Mouse (Mus musculus) c-Kit-negative CD71-positive TER-119-positive erythroid progenitor cells, embryonic 14.5 days (primary cell): ENCODE results near the gene Pdss2.

Source experiments
- DNase-seq: peaks from one replicate; pipeline ENCODE4 v3.0.0-alpha.2; 2013; ENCODE audit warnings: low read depth, low spot score

Gene Pdss2

DNA sequence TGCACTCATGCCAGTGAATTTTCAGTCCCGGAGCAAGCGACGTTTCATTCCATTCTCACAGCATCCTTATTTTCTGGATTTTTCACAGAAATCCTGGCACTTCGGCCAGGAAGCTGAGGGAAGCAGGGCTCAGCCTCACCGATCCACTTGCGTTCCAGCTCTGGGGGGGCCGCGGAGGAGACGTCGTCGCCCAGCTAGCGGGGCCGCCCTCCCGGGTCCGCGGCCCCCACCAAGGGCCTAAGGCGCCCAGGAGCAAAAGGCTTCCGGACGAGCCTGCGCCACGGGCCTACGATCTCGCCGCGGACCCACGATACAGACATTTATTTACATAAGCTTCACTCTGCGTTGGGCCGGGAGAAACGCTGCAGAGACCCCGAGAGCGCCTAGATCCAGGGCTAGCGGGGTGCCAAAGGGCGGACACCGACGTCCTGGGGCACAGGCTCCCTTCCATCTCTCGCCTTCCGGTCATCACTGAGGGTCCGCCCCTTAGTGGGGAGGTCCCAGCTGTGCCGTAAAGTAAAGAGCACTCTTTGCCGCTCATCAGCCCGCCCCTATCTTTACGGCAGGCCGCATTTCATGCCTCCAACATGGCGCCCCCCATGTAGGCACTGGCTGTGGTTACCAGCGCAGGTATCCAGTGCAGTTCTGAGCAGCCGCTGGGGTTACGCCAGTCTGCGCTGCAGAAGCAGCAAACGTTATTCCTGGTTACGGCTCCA, at the start of gene Pdss2:
TSS of gene Pdss2 (plus strand) at position 577 of the 716 bp plus-strand sequence.
- DNase-seq = peak; percentile 87

DNA sequence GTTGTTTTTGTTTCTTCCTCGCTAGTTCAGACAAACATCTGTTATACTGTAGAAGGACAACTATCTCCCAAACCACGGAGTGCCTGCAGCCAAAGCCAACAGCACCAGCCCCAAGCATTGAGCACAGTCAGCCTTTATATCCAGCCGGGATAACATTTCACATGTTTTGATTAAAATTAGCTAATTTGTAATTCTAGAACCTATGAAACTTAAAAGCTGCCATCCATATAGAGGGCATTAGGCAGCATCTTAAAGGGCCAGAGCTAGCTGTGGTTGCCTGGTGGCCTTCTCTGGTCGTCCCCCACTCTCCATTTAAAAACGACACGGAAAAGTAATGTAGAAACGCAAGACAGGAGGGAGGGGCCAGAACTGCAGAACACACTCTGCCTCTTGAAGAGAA, 49.2 kb upstream of the Pdss2 start:
- no peak for DNase-seq

DNA sequence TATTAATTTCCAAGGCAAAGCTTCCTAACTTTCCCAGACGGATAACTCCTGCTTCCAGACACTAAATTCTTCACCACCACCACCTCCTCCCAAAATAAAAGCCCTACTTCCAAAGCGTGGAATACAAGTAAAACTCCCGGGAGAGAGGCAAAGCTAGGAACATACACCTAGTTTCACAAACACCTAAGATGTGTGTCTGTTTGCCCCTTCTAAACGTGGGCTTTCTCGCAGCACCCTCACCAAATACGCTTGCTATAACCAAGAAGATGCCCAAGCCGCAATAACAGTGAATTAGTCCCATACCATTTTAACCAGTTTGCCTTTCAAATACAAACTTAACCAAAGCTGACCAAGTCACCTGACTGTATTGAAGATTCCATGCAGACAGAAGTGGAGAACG, 48.7 kb upstream of the Pdss2 start:
- DNase-seq = no peak

DNA sequence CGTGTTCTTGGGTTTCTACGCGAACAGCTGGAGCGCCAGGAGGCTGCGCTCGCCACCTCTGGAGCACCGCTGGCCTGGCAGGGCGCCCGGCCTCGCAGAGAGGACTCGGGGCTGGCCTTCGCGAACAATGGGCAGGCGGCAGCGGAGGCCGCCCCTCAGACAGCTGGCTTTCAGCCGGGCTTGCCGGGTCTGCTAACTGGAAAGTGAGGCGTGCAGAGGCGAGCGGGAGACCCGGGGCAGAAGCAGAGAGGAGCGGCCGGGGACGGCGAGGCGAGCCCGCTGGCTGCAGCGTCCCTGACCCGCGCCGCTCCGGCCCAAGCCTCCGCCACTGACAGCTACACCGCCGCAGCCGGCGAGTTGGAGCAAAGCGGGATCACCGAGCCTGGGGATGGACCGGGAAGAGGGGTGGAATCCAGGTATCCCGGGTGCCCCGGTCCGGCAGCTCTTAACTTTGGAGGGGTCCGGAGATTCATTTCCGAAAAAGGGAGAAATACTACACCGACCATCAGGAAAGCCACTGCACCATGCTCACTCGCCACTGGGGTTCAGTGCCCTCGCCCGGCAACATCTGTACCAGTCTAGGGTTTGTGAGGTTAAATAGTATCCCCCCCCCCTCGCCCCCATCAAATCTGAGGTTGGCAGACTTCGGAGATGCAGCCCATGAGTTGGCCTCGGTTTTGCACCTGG, 48.0 kb upstream of the Pdss2 start:
- no peak for DNase-seq

DNA sequence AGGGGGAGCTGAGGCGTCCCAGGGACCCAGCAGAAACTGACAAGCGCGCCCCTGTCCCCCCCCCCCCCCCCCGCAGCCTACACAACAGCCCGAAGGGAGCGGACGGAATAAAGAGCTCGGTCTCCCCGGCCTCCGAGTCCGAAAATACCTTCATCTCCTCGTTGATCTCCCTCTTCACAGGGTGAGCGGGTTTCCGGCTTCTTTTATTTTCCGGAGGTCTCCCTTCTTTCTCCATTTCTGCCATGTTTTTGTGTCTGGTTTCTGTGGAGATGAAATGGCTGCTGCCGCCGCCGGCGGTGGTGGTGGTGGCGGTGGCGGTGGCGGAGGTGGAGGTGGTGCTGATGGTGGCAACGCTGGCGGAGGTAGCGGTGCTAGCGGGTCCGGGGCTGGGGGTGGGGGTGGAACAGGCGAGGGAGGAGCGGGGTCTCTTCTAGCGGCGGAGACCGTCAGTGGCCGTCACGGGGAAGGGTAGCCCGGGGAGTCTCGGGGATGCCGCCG, 47.4 kb upstream of the Pdss2 start:
- no peak for DNase-seq

DNA sequence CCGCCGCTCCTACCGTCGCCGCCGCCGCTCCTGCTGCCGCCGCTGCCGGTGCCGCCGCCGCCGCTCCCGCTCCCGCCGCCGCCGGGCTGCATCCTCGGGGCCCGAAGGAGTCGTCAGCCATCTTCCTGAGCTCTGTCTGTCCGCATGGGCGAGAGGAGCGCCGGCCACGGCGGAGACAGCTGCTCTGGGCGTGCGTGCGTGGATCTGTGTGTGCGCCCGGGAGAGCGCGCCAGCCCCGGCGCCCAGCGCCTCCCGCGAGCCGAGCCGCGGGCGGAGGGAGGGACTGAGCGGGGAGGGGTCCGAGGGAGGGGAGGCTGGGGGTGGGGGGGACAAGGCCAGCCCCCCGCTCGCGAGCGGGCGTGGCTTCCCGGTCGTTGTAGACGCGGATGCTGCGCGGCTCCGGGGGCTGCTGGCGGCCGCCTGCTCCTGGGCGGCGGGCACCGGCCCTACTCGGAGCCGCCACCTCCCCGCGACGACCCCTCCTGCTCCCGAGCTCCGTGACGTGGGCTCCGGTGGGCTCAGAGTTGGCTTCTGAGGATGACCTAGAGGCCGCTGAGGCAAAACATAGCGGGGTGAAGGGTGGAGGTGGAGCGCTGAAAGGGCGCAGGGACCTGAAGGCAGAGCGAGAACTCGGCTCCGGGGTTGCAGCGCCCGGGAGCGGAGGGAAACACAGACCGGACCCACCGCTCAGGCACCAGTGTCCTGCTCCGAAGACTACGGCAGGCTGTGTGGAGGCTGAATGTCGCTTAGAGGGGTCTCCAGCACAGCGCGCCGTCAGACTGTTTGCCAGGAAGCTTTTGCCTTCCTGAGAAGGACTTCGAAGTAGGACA, 46.7 kb upstream of the Pdss2 start, which contains the start of the genes Sobp and 9030612E09Rik:
TSS of gene Sobp (minus strand) at position 205 of the 830 bp plus-strand sequence.
TSS of gene 9030612E09Rik (plus strand) at position 379 of the 830 bp plus-strand sequence.
- DNase-seq = no peak

DNA sequence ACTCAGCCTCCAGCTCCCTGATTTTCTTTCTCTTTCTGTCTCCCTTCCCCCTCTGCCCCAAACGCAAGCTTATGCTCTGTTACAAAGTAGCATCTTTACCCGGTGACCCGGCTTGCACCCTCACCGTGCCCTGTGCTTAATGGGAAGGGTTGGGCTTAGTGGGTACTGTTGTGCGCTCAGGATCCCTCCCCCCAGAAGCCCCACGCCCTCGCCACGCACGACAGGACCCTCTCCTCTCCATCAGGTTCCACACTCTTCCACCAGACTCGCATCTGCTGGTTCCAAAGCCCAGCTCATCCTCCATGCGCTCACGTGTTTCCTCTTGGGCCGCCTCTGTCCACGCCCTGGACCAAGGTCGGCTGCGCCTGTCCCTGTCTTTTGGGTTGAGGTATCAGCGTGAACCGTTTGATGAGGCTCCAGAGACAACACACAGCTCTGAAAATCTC, 46.1 kb upstream of the Pdss2 start:
- DNase-seq = no peak

DNA sequence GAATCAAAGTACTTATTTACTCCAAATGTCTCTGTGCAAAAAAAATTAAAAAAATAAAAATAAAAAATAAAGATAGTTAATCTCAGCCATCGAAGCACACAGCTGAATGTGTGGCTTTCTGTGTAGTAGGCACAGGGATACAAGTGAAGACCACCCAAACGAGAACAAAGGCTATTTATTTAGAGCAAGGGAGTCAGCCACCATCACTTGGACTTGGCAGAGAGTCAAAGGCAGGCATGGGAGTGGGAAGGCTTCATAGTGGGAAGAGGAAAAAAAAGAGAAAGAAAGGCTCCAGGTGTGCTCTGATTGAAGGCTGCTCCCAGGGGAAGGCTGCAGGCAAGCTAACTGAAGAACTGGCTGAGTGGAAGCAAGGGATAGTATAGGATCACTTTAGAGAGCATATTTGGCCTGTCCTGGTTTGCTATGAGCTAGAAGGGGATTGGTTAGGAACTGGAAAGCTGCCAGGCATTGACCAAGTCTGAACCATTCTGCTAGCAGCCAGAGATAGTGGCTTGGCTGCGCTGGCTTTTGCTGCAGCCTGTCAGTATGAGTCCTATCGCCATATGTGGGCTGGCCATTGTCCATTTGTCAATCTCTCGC, 40.9 kb upstream of the Pdss2 start:
- no peak for DNase-seq

DNA sequence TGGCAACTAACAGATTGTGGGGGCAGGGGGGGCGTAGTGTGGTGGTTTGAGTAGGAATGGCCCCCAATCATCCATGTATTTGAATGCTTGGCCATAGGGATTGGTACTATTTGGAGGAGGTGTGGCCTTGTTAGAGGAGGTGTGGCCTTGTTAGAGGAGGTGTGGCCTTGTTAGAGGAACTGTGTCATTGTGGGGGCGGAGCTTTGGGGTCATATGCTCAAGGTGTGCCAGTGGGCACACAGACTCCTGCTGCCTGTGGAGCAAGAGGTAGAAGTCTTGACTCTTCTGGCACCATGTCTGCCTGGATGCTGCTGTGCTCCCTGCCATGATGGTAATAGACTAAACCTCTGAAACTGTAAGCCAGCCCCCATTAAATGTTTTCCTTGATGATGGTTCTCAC, 21.1 kb upstream of the Pdss2 start:
- DNase-seq = no peak

DNA sequence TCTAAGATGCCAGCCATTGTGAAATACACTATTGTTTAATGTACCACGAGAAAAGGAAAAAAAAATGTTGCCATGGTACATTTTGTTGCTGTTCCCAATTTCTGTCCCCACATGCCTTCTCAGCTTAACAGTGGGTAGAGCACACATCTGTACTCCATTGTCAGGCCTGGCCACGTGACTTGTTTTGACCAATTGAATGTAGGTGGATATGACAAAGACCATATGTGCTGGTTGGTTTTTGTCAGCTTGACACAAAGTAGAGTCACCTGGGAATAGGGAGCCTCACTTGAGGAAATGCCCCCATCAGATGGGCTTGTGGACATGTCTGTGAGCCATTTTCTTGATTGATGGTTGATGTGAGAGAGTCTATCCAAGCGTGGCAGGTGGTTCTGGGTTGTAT, 17.4 kb upstream of the Pdss2 start:
- no peak for DNase-seq

DNA sequence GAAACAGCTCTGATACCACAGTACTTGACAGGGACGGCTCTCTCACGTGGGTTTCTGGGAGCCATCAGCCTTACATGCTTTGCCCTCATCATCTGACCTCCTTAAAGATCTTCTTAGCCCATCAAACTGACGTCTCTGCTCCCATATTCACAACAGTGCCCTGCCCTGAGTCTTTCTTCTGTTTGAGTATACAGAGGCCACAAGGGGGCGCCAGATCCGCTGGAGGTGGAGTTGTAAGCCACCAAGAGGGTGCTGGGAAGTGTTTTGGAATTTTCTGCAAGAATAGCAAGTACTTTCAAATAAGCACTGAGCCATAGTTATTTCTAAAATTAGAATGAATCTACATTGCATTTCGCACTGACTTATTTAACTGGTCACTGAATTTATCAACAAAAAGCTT, 9.4 kb upstream of the Pdss2 start:
- peak; percentile 44 for DNase-seq

DNA sequence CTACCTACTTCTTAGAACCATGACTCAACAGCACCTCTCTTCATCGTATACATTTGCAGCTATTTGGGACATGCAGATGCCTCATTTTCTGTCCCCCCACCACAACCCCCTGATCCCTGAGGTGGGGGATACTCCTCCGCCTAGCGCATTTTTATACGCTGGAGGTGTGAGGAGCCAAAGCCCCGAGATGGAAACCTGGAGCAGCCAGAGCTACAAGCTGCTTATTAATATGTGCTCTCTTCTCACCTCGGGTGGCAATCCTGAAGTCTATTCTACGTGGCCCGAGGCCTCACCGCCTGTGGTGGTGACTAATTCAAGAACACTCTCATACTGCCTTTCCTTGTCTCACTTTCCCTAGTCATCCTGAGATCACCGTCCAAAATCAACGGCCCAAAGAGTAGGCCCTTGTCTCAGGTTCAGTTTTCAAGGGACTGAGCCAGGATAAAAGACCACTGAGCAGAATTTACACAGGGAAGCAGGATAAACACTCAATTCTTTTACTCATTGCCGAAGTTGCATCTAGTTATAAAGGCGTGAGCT, 3.9 kb upstream of the Pdss2 start:
- DNase-seq = no peak

DNA sequence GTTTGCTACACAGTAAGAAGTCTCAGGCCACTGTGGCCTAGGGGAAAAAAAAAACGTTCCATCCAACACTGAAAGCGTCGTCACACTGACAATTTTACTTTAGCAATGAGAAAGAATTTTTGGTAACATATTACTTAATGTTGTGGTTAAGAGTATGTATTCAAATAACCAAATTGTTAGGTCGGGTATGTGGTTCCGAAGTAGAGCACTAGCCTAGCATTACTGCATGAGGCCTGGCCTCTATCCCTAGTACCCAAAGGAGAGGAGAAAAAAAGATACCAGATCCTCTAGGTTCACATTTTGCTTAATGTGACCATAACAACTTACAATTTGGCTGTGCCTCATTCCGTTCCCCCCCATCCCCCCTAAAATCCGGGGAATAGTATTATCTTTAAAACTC, 807 bp upstream of the Pdss2 start:
- peak; percentile 19 for DNase-seq

DNA sequence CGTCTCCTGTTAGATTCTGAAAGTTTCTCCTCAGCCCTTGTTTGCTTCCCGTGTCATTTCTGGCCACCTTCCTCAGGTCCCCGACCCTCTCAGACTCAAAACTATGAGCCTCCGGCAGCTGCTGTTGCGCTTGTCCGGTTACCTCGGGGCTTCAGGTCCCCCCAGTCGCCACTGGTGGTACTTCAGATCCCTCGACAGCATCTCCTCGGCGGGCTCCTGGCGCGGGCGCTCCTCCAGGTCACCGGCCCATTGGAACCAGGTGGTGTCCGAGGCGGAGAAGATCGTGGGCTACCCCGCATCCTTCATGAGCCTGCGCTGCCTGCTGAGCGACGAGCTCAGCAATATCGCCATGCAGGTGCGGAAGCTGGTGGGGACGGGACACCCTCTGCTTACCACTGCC, 373 bp downstream of the Pdss2 start:
- peak; percentile 9 for DNase-seq

DNA sequence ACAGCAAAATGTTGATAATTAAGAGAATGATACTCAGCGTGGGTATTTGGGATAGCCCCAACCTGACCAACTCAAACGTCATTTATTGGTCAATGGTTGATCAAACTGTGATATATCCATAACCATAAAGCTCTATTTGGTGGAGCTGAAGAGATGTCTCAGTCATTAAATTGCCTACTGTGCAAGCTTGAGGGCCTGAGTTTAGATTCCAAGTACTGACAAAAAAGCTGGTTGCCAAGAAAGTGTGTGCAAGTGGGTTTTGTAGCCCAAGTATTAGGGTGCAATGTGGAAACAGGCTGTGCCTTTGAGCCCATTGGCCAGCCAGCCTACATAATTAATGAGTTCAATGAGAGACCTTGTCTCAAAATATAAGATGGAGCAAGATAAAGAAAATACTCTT, 2.1 kb downstream of the Pdss2 start:
- DNase-seq = no peak

DNA sequence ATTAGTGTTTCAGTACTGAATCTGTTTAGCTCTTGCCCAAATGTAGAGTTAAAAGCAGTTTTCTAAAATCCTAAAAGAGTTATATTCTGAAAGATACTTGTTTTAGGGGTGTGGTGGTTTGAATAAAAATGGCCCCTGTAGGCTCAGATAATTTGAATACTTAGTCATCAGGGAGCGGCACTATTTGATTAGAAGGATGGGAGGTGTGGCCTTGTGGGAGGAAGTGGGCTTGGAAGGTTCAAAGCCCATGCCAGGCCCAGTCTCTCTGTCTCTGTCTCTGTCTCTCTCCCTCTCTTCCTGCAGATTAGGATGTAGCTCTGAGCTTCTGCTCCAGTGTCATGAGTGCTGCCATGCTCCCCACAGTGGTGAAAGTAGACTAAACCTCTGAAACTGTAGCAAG, 5.1 kb downstream of the Pdss2 start:
- DNase-seq = no peak

DNA sequence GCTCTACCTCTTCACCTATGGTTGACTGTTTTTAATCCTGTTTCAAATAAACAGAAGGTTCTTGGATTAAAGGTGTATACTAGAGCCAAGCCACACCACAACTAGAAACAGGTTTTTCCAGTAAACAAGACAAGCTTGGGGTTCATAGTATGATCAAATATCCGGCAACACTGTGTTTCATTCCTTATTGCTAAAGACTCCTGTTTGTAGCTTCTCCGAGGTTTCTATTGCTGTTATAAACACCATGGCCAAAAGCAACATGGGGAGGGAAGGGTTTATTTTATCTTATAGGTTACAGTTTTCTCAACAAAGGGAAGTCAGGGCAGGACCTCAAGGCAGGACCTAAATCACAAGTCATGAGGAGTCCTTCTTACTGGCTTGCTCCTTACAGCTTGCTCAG, 8.0 kb downstream of the Pdss2 start:
- no peak for DNase-seq

DNA sequence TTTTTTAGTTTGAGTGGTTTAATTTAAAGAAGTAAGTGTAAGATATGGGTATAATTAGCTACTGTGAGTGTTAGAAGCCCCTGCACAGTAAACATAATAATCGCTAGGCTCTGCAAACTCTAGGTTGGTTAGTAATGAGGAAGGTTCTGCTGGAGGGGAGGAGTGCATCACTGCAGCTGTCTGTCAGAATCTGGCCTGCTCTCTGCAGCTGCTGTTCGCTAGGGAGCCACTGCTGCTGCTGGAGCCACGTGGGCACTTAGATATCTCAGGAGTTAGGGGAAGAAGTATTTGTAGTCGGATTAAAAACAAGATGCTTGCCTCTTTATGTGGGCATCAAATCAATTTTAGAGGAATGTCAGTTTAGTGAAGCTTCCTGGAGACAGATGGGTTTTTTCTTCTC, 13.2 kb downstream of the Pdss2 start:
- DNase-seq = no peak

DNA sequence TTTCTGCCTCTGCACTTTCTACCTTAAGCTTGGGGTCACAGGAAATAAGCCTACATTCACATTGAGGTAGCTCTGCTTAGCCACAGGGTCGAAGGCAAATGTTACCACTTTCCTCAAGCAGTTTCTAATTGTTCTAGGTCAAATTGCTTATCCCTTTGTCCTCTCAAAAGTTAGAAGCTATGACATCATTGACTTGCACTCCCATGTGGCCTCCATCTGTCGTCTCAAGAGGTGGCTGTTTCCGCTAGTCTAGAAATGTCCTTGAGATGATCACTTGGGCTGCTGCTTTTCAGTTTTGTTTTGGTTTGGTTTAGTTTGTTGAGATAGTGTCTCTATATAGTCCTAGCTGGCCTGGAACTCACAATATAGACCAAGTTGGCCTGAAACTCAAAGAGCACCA, 13.7 kb downstream of the Pdss2 start:
- DNase-seq = no peak

DNA sequence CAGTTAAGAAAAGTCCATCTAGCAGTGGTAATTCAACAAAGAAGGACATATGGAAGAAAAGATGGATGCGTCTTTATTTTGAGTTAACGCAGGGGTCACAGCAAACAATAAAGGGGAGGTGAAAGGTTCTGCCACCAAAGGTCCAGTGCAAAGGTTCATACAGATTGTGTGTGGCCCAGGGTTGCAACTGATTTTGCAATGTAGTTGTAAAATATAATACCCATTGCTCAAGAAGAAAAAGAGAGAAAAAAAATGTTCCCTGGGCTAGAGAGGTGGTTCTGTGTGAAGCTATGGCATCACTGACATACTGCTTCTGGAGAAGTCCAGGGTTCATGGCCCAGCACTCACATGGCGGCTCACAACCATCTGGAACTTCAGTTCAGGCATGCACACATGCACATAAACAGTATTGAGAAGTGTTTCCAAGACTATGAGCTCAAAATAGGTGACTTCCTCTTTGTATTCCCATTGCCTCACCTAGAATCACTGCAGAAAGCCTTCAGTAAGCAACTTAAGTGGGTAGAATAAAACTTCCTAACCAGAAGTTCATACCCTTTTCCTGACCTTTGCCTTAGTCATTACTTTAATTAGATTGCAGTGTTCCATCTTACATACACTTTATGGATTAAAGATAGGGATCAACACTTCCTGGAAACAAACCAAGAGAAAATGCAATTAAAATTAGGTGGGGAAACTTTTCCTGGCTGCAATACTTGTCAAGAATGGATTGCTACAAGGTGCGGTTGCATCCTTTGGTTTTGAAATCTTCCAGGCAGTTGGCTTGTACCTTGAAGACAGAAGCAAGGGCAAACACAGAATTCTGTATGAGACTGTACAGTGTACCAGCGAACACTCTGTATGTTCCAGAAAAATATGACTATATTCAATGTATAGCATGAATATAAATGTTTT, 14.7 kb downstream of the Pdss2 start:
- no peak for DNase-seq
